ENCODE assay signal across 14 mouse cellular contexts in genomic region chr1:184326191-184326590, GRCm38 (mm10).
"Had no signal": no experiment of that assay in that cellular context is flagged by ENCODE, and none has a peak within 500 bp of the region (broad histone marks: within the 10 kb centered on the region; RNA-seq: fewer than 3 reads in every experiment).

No protein-coding gene starts in this region.

- H3K9me3 ChIP-seq: limb, embryonic 12.5 days; liver, embryonic 13.5 days; midbrain, embryonic 12.5 days; neural tube, embryonic 12.5 days had no signal

- H3K4me2 ChIP-seq: limb, embryonic 12.5 days; liver, embryonic 13.5 days; midbrain, embryonic 12.5 days; neural tube, embryonic 12.5 days had no signal

- DNase-seq: kidney, postnatal 25 days; liver; liver, embryonic 13.5 days; lung, adult 18-20 months; retina, postnatal 1 day; right cerebral cortex, postnatal 4 days; spleen, adult 18-20 months; thymus, adult 18-20 months; thymus, postnatal 25 days had no signal

- H3K4me3 ChIP-seq: left cerebral cortex, adult 2 months; limb, embryonic 12.5 days; liver, embryonic 13.5 days; midbrain, embryonic 12.5 days; myocyte; neural tube, embryonic 12.5 days had no signal

- H3K36me3 ChIP-seq: limb, embryonic 12.5 days; liver, embryonic 13.5 days; midbrain, embryonic 12.5 days; neural tube, embryonic 12.5 days had no signal

- H3K27ac ChIP-seq: left cerebral cortex, adult 2 months; limb, embryonic 12.5 days; liver, embryonic 13.5 days; midbrain, embryonic 12.5 days; neural tube, embryonic 12.5 days had no signal

- H3K9ac ChIP-seq: limb, embryonic 12.5 days; liver, embryonic 13.5 days; midbrain, embryonic 12.5 days; neural tube, embryonic 12.5 days had no signal

- H3K4me1 ChIP-seq: liver, embryonic 13.5 days; midbrain, embryonic 12.5 days; neural tube, embryonic 12.5 days had no signal

- H3K27me3 ChIP-seq: limb, embryonic 12.5 days; liver, embryonic 13.5 days; midbrain, embryonic 12.5 days; neural tube, embryonic 12.5 days had no signal
